Mouse (Mus musculus): Measurements from ENCODE around the gene Hsf2bp. TPM values are rescaled to one million over a fixed set of nuclear protein-coding genes. Genes with fewer than 3 reads are reported as not detected.

The Hsf2bp gene
- polyA plus RNA-seq, 1 experiment from 2014 or later, result 0.56 TPM

DNA sequence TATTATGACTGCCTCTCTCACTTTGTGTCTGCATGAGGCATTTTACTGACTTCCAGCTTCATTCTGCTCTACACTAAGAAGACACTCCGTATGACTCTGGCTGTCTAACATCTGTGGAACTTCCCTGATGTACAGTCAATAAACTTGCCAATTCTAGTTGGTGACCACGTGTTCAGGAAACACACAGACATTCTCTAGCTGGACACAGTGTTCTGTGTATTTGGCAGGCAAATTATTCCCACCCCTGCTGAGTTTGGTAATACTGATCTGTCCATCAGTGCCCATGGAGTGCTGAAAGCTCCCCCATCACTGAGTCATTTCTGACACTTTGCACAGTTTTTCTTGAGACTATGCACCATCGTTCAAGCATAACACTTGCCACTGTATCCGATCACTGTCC lies 56.3 kb downstream of the Hsf2bp start:
- no peak overlapping the region for H3K9ac ChIP-seq
- WGBS, result 55% methylated on average over 4 of the region's 4 CpGs
- no peaks in the 10 kb centered on the region for H3K27me3 ChIP-seq
- no peak overlapping the region for H3K4me3 ChIP-seq
- no peaks in the 10 kb centered on the region for H3K9me3 ChIP-seq
- H3K27ac ChIP-seq, result no peak overlapping the region
- no peak overlapping the region for H3K4me2 ChIP-seq
- no peaks in the 10 kb centered on the region for H3K36me3 ChIP-seq
- no peak for ATAC-seq (ENCODE audit: insufficient number of reproducible peaks, insufficient read depth, low FRiP score, low TSS enrichment, low read depth)
- H3K4me1 ChIP-seq, result peaks cover 23% of the 10 kb centered on the region; the same call in 1 of the 2 replicates

GRCm38 (mm10) chr17:31977131-31977530 lies 59.0 kb downstream of the Hsf2bp start:
- Histone ChIP-seq H3K27me3 (no peaks in the 10 kb centered on the region), H3K4me3 (no peak overlapping the region), H3K9me3 (no peaks in the 10 kb centered on the region), H3K4me1 (peaks cover 23% of the 10 kb centered on the region), H3K27ac (no peak overlapping the region), H3K4me2 (no peak overlapping the region), H3K9ac (no peak overlapping the region), H3K36me3 (no peaks in the 10 kb centered on the region)
- ATAC-seq (ENCODE audit: insufficient number of reproducible peaks, insufficient read depth, low FRiP score, low TSS enrichment, low read depth), result no peak

GRCm38 (mm10) chr17:31976501-31976900 lies 59.6 kb downstream of the Hsf2bp start:
- 80% methylated on average over 6 of the region's 6 CpGs for WGBS
- Histone ChIP-seq H3K9ac (no peak overlapping the region), H3K27me3 (no peaks in the 10 kb centered on the region), H3K4me1 (peaks cover 20% of the 10 kb centered on the region), H3K27ac (no peak overlapping the region), H3K4me2 (no peak overlapping the region), H3K4me3 (no peak overlapping the region), H3K9me3 (no peaks in the 10 kb centered on the region), H3K36me3 (no peaks in the 10 kb centered on the region)
- ATAC-seq (ENCODE audit: insufficient number of reproducible peaks, insufficient read depth, low FRiP score, low TSS enrichment, low read depth), result no peak

DNA sequence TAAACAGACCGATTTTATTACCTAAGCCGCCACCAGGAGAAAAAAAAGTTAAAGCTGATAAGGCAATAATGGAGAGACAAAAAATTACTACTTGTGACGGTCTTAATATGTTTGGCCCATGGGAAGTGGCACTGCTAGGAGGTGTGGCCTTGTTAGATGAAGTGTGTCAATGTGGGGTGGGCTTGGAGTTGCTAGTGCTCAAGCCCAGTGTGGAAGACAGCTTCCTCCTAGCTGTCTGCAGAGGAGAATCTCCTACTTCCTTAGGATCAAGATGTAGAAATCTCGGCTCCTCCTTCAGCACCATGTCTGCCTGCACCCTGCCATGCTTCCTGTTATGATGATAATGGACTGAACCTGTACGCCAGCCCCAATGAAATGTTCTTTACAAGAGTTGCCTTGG lies 61.5 kb downstream of the Hsf2bp start:
- no peak for ATAC-seq (ENCODE audit: insufficient number of reproducible peaks, insufficient read depth, low FRiP score, low TSS enrichment, low read depth)
- no peak overlapping the region for H3K4me3 ChIP-seq
- 85% methylated on average over 5 of the region's 5 CpGs for WGBS

DNA sequence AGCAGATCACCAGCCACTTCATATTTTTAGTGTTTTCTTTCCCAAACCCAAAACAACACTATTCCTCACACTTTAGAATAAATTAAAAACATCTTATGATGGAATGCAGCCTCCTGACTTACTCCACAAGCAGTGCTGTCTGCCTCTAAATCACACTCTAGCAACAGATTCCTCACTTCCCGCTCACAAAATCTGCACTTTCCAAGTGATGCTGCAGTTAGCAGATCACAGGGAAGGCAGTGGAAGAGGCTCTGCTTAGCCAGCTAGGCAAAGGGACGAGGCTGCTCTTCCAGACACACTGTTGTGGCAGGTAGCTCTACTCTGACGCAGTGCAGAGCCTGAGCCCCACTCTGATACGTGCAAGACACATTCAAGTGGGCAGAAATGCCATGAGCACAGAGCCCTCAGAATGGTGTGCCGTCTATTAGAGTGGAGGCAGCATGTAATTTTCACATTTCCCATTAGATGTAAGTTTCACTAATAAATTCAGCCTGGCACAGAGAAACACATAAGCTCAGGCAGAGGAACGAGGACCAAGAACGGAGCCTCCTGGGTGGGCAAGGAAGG lies 62.4 kb downstream of the Hsf2bp start:
- WGBS, result 47% methylated on average over 7 of the region's 7 CpGs
- Histone ChIP-seq H3K27ac (peak overlapping the region; percentile 63; the same call in 1 of the 2 replicates), H3K27me3 (no peaks in the 10 kb centered on the region), H3K4me2 (no peak overlapping the region), H3K4me1 (peaks cover 8% of the 10 kb centered on the region), H3K4me3 (no peak overlapping the region), H3K9ac (no peak overlapping the region), H3K9me3 (no peaks in the 10 kb centered on the region), H3K36me3 (no peaks in the 10 kb centered on the region)
- no peak for ATAC-seq (ENCODE audit: insufficient number of reproducible peaks, insufficient read depth, low FRiP score, low TSS enrichment, low read depth)

More for the DNA sequence above, 61.5 kb downstream of the Hsf2bp start:
- H3K9ac ChIP-seq, result no peak overlapping the region
- H3K9me3 ChIP-seq, result no peaks in the 10 kb centered on the region
- H3K27me3 ChIP-seq, result no peaks in the 10 kb centered on the region
- no peak overlapping the region for H3K4me2 ChIP-seq
- no peaks in the 10 kb centered on the region for H3K36me3 ChIP-seq
- H3K4me1 ChIP-seq, result peaks cover 12% of the 10 kb centered on the region
- H3K27ac ChIP-seq, result no peak overlapping the region

GRCm38 (mm10) chr17:31970890-31971289 lies 65.3 kb downstream of the Hsf2bp start:
- 90% methylated on average over 2 of the region's 2 CpGs for WGBS
- H3K9ac ChIP-seq, result no peak overlapping the region
- no peaks in the 10 kb centered on the region for H3K27me3 ChIP-seq
- no peak overlapping the region for H3K4me3 ChIP-seq
- no peak overlapping the region for H3K4me2 ChIP-seq
- peaks cover 12% of the 10 kb centered on the region for H3K4me1 ChIP-seq
- no peak for ATAC-seq (ENCODE audit: insufficient number of reproducible peaks, insufficient read depth, low FRiP score, low TSS enrichment, low read depth)
- no peak overlapping the region for H3K27ac ChIP-seq
- H3K9me3 ChIP-seq, result no peaks in the 10 kb centered on the region
- no peaks in the 10 kb centered on the region for H3K36me3 ChIP-seq

DNA sequence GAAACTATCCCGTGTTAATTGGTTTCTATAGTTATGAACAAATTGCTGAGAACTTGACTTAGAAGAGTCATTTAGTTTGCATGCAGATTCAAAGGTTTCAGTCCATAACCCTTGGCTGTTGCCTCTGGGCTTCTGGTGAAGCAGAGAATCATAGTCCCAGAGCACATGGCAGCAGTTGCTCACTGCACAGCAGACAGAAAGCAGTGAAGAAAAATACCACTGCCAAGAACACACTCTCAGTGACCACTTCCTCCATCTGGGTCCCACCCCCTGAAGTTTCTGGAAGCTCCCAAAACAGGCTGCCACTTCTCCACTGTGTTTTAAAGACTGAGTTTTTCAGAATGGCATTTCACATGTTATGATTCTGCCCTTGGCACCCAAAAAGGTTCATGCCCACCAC lies 67.3 kb downstream of the Hsf2bp start:
- H3K4me1 ChIP-seq, result peaks cover 20% of the 10 kb centered on the region
- WGBS, result 78% methylated on average over 1 of the region's 1 CpGs
- no peak overlapping the region for H3K9ac ChIP-seq
- no peak overlapping the region for H3K4me2 ChIP-seq
- H3K4me3 ChIP-seq, result no peak overlapping the region
- ATAC-seq (ENCODE audit: insufficient number of reproducible peaks, insufficient read depth, low FRiP score, low TSS enrichment, low read depth), result no peak
- H3K36me3 ChIP-seq, result no peaks in the 10 kb centered on the region
- H3K27me3 ChIP-seq, result no peaks in the 10 kb centered on the region
- H3K27ac ChIP-seq, result no peak overlapping the region
- H3K9me3 ChIP-seq, result no peaks in the 10 kb centered on the region

DNA sequence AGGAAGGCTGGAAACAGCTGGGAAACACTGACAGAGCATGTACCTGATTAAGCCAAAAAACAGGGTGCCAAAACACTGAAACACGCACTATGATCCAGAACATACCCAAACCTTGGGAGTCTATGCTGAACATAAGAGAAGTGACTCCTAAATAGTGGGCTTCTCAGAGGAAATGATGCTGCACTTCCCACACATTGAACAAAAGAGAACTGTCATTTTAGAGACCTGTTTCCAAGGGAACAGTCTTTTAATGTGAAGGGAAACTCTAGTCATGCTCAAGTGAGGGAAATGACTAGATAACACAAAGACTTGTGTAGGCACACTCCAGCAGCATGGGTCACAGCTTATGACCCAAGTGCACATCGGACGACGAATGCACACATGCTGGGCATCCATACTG lies 68.8 kb downstream of the Hsf2bp start:
- Histone ChIP-seq H3K9ac (no peak overlapping the region), H3K4me3 (no peak overlapping the region), H3K27me3 (no peaks in the 10 kb centered on the region), H3K9me3 (no peaks in the 10 kb centered on the region), H3K4me1 (peaks cover 16% of the 10 kb centered on the region), H3K36me3 (no peaks in the 10 kb centered on the region), H3K27ac (no peak overlapping the region), H3K4me2 (no peak overlapping the region)
- 79% methylated on average over 4 of the region's 4 CpGs for WGBS
- no peak for ATAC-seq (ENCODE audit: insufficient number of reproducible peaks, insufficient read depth, low FRiP score, low TSS enrichment, low read depth)

DNA sequence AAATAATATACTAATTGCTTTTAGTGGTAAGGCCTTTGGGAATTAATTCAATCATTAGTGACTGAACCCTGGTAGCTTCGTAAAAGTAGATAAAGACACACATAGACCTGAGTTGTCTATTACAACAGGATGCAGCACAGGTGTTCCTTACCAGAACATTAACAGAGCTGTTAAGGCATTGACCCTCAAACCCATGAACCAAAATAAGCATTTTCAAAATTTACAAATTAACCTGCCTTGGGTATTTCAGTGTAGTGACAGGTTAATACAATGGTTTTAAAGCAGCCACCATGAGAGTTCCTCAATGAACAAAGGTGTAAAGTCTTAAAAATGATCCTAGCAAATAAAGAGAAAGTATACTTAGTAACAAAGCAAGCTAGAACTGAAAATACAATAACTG lies 69.6 kb downstream of the Hsf2bp start:
- no peak overlapping the region for H3K4me2 ChIP-seq
- ATAC-seq (ENCODE audit: insufficient number of reproducible peaks, insufficient read depth, low FRiP score, low TSS enrichment, low read depth), result no peak
- H3K36me3 ChIP-seq, result no peaks in the 10 kb centered on the region
- H3K9ac ChIP-seq, result no peak overlapping the region
- WGBS, result 90% methylated on average over 1 of the region's 1 CpGs
- no peaks in the 10 kb centered on the region for H3K27me3 ChIP-seq
- peaks cover 16% of the 10 kb centered on the region for H3K4me1 ChIP-seq
- H3K4me3 ChIP-seq, result no peak overlapping the region
- no peaks in the 10 kb centered on the region for H3K9me3 ChIP-seq
- H3K27ac ChIP-seq, result no peak overlapping the region

DNA sequence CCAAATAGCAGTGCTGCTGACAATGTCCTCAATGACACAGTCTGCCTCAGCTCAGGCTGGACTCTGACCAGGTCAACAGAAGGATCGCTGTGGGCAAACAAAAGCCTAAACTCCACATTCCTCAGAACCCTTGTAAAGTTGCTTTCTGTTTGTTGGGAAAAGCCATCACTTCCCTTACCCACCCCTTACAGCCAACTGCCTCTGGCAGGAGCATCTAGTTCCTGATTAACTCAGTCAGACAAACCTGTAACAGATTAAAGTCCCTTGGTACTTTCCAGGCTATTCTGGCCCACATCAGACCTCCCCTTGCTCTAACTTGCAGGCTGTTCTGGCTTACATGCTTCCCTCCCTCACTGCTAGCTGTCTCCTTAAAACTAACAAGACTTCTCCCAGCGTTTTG lies 70.5 kb downstream of the Hsf2bp start:
- ATAC-seq (ENCODE audit: insufficient number of reproducible peaks, insufficient read depth, low FRiP score, low TSS enrichment, low read depth), result no peak
- Histone ChIP-seq H3K9me3 (no peaks in the 10 kb centered on the region), H3K4me1 (peaks cover 19% of the 10 kb centered on the region), H3K36me3 (no peaks in the 10 kb centered on the region), H3K4me3 (no peak overlapping the region), H3K4me2 (no peak overlapping the region), H3K9ac (no peak overlapping the region), H3K27me3 (no peaks in the 10 kb centered on the region), H3K27ac (peak overlapping the region; percentile 85)
- WGBS, result 16% methylated on average over 2 of the region's 2 CpGs

DNA sequence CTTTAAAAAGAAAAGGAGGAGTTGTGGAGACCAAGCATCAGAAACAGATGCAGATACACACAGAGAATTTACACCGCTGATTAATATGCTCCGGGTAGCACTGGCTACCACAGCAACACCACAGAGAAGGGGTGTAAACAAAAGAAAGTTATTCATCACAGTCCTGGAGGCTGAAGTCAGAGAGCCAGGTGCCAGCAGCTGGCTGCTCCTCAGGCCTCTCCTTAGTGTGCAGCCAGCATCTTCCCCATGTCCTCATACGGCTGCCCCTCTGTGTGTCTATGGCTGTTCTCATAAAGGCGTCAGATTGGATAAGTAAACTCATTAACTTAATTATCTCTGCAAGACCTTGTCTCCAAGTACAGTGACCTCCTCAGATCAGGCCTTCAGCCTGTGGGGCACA lies 73.2 kb downstream of the Hsf2bp start:
- H3K36me3 ChIP-seq, result no peaks in the 10 kb centered on the region
- no peak for ATAC-seq (ENCODE audit: insufficient number of reproducible peaks, insufficient read depth, low FRiP score, low TSS enrichment, low read depth)
- 87% methylated on average over 4 of the region's 4 CpGs for WGBS
- H3K4me3 ChIP-seq, result no peak overlapping the region
- no peak overlapping the region for H3K27ac ChIP-seq
- H3K4me1 ChIP-seq, result peaks cover 19% of the 10 kb centered on the region
- no peaks in the 10 kb centered on the region for H3K27me3 ChIP-seq
- no peaks in the 10 kb centered on the region for H3K9me3 ChIP-seq
- H3K9ac ChIP-seq, result no peak overlapping the region
- no peak overlapping the region for H3K4me2 ChIP-seq

DNA sequence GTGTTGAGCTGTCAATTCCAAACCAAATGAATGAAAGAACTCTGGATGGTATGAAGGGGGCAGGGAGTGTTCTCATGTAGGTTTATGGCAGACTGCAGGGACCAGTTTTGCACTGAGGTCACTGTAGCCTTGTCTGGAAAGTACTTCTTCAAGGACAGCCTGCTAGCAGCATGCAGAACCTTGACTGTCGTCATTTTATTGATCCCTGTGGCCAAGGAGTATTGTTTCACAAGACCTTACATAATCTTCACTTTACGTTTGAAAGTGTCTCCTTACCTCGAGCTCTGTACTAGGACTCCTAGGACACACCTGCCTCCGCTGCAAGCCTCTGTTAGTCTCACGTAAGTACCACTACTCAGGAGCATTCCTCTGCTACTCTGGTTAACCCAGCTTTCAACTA lies 73.9 kb downstream of the Hsf2bp start:
- Histone ChIP-seq H3K4me1 (peaks cover 19% of the 10 kb centered on the region), H3K36me3 (no peaks in the 10 kb centered on the region), H3K9ac (no peak overlapping the region), H3K4me2 (no peak overlapping the region), H3K4me3 (no peak overlapping the region), H3K27ac (no peak overlapping the region), H3K27me3 (no peaks in the 10 kb centered on the region), H3K9me3 (no peaks in the 10 kb centered on the region)
- WGBS, result 82% methylated on average over 5 of the region's 5 CpGs
- no peak for ATAC-seq (ENCODE audit: insufficient number of reproducible peaks, insufficient read depth, low FRiP score, low TSS enrichment, low read depth)

All from embryonic facial prominence, embryonic 13.5 days (tissue).